Mouse (Mus musculus) neutrophil, adult 59 days (primary cell): ENCODE measurements around the gene Creb3. TPM values are rescaled to one million over a fixed set of nuclear protein-coding genes. Genes with fewer than 3 reads are reported as not detected.

Source experiments
- total RNA-seq, 2 experiments: library from RNA; stranded (reverse); gene quantifications; 1 replicate in 1 of 2; 2 replicates in 1 of 2; pipeline ENCODE4 v1.2.4; 2023

The Creb3 gene
- total RNA-seq = 10 to 100 TPM; 67.4 to 72.8 TPM

DNA sequence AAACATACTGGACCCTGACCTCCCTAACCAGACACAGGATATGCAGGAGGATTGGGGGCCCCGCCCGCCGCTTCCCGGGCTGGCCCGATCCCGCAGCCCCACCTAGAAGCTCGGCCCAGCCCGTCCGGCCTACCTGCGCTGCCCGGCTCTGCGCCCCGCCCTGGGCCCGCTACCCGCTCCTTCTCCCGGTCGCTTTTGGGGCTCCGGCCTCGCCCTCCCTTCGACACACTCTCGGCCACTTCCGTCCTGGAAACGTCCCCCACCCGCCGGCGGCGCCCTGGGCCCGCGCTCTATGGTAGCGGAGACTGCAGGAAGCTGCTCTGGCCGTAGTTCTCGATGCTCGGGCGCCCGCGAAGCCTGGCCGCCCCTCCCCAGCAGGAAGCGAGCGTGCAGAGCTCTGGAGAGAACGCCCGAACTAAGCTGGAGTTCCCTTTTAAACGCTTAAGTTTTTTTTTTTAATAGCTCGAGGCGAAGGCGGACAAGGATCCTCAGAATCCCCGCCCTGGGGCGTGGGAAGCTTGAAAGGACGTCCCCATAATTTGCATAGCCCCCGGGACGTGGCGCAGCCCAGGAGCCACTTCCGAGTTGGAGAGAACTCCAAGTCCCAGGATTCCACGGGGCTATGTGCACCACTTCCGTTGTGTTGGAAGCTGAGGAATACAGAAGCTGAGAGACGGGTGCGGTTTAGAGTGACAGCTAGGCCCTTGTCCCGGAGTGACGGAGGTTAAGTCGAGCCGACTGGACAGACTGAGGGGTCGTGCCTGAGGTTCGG lies at the start of gene Creb3, which contains the start of gene Tln1:
Creb3 (plus strand) TSS at position 336 of the 772 bp plus-strand sequence.
Tln1 (minus strand) TSS at position 695 of the 772 bp plus-strand sequence.

GRCm38 (mm10) chr4:43578376-43579204 lies 16.5 kb downstream of the Creb3 start, which contains the start of the genes Rgp1 and Gba2:
TSS of gene Rgp1 (plus strand) at chr4:43578715.
TSS of gene Gba2 (minus strand) at chr4:43578873.

GRCm38 (mm10) chr4:43584444-43585416 lies 22.6 kb downstream of the Creb3 start, which contains the start of gene Msmp:
TSS of gene Msmp (minus strand) at chr4:43584494.

Other genes with a start within 250 kb of the Creb3 start
- gene Rusc2, start 180.4 kb upstream of the Creb3 start, total RNA-seq = 1 to 10 TPM; 2.9 to 3.4 TPM
- gene Fam166b, start 133.2 kb upstream of the Creb3 start, total RNA-seq = not detected
- 1 to 10 TPM; 5.8 to 8.1 TPM for gene Tesk1, start 120.4 kb upstream of the Creb3 start, total RNA-seq
- gene Cd72, start 107.7 kb upstream of the Creb3 start, total RNA-seq = 10 to 100 TPM in 1 of 2 experiments, 1 to 10 TPM in 1; 2.2 to 24.5 TPM
- under 1 TPM in 1 of 2 experiments, not detected in 1; 0.31 TPM for gene Sit1, start 78.6 kb upstream of the Creb3 start, total RNA-seq
- gene Ccdc107, start 69.4 kb upstream of the Creb3 start, total RNA-seq = 1 to 10 TPM; 5.1 to 5.2 TPM
- 10 to 100 TPM; 31.2 to 32.1 TPM for gene Arhgef39, start 62.6 kb upstream of the Creb3 start, total RNA-seq
- gene Car9, start 55.4 kb upstream of the Creb3 start, total RNA-seq = 1 to 10 TPM; 1.1 to 2.6 TPM
- gene Tpm2, start 38.6 kb upstream of the Creb3 start, total RNA-seq = under 1 TPM; 0.60 to 0.68 TPM
- 100 to 1,000 TPM; 547 to 593 TPM for gene Tln1, start 359 bp downstream of the Creb3 start, total RNA-seq
- 10 to 100 TPM; 47.1 to 49.4 TPM for gene Rgp1, start 16.4 kb downstream of the Creb3 start, total RNA-seq
- 10 to 100 TPM; 28.4 to 32.8 TPM for gene Gba2, start 16.5 kb downstream of the Creb3 start, total RNA-seq
- not detected for gene Msmp, start 22.2 kb downstream of the Creb3 start, total RNA-seq
- gene Npr2, start 69.6 kb downstream of the Creb3 start, total RNA-seq = under 1 TPM; 0.33 to 0.80 TPM
- not detected for gene Spag8, start 91.3 kb downstream of the Creb3 start, total RNA-seq
- 10 to 100 TPM in 1 of 2 experiments, 1 to 10 TPM in 1; 8.7 to 10.2 TPM for gene Hint2, start 94.1 kb downstream of the Creb3 start, total RNA-seq
- gene Tmem8b, start 106.6 kb downstream of the Creb3 start, total RNA-seq = under 1 TPM; 0.60 to 0.66 TPM
- gene Fam221b, start 106.8 kb downstream of the Creb3 start, total RNA-seq = under 1 TPM in 1 of 2 experiments, not detected in 1; 0.11 TPM
- not detected for gene Olfr70, start 138.5 kb downstream of the Creb3 start, total RNA-seq
- gene Olfr71, start 147.9 kb downstream of the Creb3 start, total RNA-seq = not detected
- gene Hrct1, start 164.9 kb downstream of the Creb3 start, total RNA-seq = not detected
- gene Spaar, start 167.7 kb downstream of the Creb3 start, total RNA-seq = not detected
- gene Olfr159, start 208.7 kb downstream of the Creb3 start, total RNA-seq = not detected